Mouse (Mus musculus) testis, postnatal 14 days (tissue): Measurements from ENCODE around the gene Gm26558.

Experiments
- DNase-seq: peaks from one replicate; pipeline ENCODE4 v3.0.0; 2021; ENCODE audit warnings: low spot score

The Gm26558 gene

DNA sequence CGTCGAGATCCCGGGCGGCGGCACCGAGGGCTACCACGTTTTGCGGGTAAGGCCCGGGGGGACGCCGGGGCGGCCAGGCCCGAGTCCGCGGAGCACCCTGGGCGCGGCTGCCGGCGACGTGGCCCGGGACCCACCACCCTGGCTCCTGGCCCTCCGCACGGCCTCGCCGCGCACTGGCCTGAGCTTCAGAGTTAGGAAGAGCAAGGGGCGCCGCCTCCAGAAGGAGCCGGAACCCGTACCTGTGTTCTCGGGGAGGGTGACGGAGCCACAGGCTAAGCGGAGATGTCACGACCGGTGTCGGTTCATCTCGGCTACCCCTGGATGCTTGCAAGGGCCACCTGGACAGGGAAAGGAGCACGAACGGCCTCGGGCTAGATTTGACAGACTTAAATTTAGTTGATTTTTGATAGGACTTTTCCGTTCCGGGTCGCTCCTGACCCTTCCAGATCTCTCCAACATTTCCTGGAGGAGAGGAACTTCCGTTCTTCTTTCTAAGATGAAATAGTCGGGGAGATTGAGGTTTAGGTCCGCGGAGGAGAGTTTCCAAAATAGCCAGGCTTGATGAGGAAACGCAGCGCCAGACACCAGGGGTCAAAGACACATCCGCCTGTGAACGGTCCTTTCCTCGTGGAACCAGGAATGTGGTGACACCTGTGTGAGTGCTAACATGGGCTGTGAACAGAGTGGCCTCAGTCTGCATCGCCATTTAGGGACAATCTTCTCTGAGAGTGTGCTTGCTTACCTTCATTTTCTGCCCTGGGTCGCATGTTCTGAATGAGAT is at the start of gene Gm26558:
Gm26558 (minus strand) TSS at position 394 of the 781 bp plus-strand sequence.
- DNase-seq = peak; percentile 9

DNA sequence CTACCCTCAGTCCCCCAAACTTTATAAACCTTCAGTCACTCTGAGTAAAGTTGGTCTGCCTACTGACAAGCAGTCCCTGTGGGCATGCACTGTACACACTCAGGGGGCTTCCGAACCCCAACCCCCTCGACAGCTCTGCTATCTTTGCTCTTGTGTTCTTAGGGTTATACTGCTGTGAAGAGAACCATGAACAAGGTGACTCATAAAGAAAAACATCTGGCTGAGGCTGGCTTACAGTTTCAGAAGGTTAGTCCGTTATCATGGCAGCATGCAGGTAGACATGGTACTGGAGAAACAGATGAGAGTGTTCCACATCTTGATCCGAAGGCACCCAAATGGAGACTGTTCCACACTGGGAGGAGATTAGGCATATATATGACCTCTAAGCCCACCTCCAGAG is 49.0 kb upstream of the Gm26558 start:
- DNase-seq = no peak

DNA sequence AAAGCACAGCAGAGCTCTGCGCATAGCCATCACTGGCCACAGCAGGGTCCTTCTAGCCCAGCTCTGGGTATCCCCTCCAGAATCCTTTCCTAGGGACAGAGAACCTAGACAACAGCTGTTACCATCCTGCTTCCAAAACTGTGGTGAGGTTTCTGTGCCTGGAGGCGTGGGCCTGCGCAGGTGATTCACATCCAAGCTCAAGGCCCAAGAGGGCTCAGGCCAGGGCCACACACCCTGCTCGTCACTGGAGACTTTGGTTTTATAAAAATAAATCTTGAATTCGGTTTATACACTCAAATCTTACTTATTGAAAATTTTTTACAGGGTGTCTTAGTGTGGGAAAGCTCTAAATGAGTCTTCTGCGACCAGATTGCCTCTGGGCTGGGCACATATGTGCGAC is 48.3 kb upstream of the Gm26558 start:
- no peak for DNase-seq

DNA sequence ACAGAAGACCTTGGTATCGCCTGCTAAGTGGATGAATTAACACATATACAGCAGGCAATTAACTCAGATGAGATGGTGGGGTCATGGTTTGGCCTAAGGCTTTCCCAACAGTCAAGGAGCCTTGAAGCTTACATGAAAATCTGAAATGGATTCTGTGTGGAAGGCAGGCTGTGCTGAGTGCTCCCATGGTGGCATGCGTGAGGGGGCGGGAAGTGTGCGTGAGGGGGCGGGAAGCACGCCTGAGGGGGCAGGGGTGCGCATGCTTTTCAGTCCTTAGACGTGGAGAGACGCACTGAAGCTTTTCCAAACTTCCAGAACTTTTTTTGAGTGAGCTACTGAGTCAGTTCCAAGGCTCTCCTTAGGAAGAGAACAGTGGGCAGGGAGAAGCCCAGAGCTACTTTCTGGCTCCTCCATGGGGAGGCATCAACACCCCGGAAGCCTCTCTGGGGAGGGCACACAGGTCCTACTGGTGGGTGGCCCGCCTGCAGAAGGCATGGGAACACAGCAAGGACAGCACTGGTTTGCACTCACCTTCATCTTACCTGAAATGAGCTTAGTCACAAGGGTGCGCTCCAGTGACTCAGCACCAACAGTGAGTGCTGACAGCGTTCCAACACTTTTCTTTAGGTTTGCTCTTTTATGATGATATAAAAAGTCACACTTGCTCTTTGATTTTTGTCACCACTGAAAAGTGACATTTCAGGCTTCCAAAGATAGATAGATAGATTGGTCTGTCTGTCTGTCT is 47.2 kb upstream of the Gm26558 start:
- no peak for DNase-seq

DNA sequence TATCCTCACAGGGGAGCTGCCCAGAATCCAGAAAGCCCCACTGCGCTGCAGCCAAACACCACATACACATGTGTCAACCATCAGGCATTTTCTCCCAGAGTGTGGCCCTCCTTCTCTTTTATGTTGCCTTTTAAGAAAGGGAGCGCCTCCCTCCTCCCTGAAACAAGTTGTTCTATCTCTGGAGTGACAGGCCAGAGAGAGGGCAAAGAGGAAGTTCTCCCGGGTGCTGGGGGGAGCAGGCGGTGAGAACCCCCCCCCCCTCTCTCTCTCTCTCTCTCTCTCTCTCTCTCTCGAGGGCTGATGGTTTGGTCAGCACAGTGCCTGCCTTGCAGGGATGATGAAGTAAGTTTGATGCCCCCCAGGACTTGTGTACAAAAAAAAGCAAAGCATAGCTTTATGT is 40.5 kb upstream of the Gm26558 start:
- DNase-seq = no peak

DNA sequence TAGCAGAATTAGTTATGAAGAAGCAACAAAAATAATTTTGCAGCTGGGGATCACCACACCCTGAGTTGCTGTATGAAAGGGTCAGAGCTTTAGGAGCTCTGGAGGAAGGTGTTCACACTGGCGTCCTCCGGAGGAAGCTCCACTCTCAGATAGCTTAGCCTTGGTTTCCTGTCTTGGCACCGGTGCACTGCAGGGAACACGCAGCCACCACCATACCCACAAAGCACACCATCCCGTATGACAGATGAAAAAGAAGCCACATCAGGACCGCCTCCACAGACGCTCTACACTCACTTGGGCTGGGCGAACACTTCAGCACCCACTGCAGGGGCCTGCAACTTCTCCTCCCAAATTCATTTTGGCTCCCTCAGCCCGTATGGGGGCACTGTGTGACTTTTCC is 39.7 kb upstream of the Gm26558 start:
- no peak for DNase-seq

DNA sequence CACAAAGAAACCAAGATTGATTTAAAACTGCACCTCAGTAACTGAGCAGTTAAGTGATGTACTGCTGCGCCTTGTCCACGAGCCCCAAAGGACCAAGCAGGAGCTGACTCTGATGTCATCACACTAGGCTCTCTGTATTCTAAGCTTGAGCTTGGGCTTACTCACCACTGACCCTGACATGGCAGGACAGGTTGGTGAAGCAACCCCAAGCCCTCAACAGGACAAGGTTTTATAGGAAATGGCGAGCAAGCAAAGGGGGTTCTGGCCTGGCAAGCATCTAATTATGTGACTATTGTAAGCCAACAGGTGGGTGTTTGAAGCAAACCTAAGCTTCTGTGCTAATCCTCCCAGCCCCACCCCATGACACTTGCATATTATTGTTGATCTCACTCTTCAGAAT is 38.9 kb upstream of the Gm26558 start:
- DNase-seq = no peak

DNA sequence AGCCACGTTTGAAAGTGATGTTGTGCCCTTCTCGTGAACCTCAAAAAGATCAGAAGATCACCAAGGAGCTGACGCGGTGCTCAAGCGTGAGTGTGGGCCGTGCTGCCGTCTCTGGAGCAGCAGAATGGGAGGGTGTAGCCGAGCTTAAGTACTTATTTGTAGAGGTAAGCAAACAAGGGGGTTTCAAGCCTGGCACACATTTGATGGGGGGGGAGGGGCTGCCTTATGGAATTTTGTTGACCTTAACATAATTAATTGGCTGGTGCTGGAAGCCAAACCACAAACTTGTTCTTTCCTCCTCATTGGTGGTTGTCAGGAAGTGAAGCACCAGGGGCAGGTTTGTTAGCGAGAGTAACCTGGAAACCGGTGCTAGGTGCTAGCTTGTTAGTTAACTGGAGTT is 33.8 kb upstream of the Gm26558 start:
- no peak for DNase-seq

DNA sequence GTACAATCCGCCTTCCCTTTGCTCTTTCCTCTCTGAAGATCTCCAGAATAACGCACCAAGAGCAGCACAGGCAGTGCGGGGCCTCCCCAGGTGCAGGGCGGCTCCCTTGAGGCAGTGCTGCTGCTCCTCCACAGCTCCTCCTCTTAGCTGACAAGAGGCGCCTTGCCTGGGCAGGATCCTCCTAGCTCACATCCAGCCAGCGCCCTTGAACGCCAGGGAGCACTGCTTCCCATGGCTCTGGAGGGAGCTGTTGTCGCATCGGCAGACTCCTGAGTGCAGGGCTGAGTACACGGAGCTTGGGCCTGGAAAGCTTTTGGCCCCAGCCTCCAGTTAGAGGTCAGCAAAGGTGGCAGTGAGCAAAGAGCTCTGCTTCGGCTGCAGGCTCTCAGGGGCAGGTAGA is 28.3 kb upstream of the Gm26558 start:
- no peak for DNase-seq

DNA sequence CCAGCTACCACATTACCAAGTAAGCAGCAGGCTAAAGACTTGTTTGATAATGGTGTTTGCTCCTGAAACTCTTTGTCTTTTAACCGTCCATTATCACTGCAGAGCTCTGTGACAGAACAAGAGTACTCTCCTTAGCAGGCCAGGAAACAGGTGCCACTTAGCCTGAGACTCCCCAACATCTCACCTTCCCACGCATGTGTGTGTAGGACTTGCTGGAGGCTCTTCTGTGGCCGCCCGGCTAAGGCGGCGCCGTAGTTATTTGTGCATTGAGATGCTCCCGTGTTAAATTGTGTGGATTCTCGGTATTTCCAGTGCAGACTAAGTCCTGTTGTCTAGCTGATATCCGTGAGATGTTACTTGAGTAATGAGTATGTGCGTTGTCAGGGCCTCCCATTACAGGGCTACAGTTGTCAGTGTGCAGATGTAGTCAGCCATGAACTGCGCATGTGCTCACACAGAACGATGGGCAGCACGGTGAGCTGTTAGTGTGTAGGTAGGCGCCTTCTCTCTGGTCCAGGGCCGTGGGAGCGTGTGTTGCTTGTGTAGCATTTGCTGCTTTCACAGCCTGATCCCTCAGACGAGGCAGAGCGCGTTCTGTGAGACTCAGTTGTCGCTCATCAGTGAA is 26.7 kb upstream of the Gm26558 start:
- no peak for DNase-seq

DNA sequence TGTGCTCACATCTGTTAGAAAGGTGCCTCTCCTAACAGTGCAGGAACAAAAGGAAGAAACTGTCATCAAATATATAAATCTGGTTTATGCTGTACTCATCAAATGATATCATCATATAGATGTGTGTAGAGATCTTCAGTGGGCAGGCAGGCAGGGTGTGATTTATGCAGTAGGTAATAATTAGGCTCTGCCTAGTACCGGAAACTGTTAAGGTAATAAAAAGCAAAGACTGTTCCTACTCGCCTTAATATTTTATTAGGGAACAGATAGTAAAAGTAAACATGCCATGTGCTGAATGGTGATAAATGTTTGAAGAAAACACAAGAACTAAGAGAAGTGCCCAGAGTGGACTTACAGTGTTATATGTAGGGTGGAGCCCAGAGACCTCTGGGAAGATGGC is 20.4 kb upstream of the Gm26558 start:
- DNase-seq = no peak

DNA sequence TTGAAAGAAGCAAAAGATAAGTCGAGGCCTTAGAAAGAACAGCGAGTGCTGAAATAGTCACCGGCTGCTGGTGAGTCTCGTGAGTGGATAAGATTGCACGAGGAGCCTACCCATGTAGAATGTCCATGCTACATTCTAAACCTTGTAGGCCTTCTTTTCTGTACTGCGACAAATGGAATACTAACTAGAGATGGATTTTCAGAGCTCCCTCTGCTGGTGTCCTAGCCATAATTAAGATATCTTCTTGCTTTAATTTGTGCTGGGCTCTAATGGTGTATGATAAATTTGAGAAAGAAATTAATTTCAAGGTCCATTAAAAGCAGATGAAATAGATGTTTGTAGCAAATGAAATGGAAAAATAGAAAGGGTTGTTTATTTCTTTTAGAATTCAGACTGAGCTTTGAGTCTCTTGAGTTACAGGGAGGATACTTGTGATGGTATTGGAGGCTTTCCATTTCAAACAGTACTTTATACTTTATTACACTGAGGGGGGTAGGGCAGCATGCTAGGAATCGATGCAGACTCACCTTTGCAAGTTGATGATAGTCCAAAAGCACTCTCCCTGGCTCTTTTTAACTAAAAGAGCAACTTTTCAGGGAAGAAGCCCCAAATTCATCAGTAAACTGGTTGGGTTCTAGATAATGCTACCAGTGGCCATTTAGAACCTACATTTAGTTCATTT is 11.7 kb upstream of the Gm26558 start:
- DNase-seq = no peak

DNA sequence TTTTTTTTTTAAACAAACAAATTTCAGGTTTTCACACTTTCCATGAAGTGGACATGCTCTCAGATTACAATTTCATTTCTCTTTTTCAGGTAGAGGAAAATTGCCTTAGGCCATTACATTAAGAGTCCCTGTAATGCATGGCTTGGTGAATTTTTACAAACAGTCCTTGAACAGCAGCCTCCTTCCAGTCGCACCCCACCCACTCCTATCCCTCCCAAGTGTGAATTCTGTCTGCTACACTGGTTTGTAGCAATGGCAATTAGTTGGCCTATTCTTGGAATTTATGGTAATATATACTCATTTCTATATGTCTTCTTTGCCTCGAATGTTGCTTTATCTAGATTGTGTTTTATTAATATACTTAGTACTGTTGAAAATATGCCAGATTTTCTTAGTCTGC is 10.6 kb upstream of the Gm26558 start:
- no peak for DNase-seq

DNA sequence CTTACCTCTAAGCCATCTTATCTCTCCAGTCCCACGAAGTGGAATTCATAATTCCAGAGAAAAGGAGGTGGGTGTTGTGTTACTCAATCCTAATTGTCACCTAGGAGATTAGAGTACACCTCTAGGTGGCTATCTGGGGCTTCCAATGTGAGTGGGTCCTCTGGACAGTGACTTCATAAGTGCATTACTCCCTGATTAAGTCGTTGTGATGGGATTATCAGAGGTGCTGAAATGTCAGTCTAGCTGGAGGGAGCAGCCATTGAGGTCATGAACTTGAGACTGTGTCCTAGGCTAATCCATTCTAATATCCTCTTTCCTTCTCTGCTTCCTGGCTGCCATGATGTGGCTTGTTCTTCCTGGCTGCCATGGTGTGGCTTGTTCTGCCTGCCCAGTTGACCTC is 8.0 kb upstream of the Gm26558 start:
- no peak for DNase-seq

DNA sequence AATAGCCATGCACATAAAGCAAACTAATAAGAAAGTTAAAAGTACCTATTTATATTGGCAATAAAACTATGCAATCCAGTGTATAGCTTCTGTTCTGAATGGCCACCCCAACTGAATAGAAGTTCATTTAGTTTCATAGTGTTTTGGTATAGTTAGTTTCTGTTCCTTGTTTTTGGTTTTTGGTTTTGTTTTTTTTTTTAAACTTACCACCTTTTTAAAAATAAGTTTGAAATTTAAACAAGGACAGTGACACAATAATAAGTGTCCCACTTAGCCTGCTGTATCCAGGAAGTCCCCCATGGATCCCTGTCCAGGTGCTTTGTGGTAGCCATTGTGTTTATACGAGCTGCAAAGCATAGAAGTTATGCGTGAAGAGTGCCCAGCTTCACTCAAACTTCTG is 7.3 kb upstream of the Gm26558 start:
- no peak for DNase-seq

DNA sequence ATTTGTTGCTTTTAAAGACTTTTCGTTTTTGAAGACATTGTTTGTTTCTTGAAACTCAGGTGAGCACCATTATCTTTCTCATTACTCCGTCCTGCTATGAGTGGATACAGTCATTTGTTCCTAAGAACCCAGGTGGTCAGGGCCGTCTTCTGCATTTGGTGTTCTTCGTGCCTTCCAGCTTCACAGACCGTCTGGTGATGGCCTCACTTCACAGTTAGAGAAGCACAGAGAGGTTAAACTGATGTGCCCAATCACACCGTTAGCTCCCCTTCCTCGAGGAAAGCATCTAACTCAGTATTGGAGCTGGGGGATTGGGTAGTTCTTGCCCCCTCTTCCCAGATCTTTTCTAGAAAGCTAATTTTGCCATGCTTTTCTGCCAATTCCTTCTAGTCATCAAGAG is 5.1 kb upstream of the Gm26558 start:
- DNase-seq = no peak

DNA sequence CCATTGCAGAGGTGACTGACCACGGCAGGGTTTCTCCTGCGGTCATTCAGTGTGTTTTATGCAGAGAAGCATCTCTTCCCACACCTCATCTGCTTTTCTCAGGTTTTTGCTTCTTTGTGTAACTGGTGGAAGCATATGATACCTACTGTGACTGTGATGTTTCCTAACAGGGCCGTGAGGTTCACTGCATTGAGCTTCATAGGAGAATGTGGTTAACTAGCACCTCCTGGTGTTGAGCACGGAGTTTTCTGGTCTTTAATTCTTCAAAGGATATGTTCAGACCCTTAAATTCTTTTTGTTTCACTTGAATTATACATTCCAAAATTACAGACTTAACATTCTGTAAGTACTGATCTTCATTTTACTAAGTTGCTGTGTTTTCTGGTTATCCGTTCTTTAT is 1.9 kb upstream of the Gm26558 start:
- DNase-seq = no peak

DNA sequence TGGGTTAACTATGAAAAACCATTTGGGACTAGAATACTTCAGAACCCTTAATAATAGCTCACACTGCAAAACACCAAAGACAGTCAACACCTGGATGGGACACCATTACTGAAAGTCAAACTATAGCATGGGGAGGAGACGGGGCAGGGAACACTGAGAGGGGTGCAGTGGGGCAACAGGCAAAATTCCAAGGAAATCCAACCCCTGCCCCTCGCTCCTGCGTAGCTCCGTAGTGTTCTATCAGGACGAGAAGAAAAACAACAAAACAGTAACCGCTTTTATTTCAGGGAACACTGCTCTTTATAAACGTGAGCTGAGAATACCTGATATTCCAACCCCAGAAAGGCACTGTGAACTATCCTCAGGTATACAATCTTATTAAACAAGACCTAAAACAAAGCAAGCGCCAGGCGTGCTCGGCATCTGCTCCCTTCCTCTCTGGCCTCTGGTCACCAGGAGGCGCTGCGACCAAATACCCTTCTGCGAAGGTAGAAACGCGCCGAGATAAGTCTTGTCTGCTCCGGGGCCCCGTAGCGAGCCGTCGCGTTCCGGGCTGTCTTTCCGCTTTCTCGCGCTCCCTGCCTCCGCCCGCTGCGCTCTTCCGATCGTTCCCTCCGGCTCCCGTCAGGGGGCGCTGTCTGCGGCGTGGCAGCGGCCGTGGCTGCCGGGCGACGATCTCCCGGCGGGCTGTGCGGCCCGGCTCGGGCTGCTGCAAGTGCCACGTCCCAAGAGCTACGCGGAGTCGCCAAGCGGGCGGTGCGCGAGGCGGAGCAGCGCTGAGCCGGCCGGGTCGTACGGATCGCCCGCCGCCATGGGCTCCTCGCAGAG is 807 bp downstream of the Gm26558 start, which contains the start of gene Gorasp2:
Gorasp2 (plus strand) TSS at position 690 of the 828 bp plus-strand sequence.
- DNase-seq = peak; percentile 94

DNA sequence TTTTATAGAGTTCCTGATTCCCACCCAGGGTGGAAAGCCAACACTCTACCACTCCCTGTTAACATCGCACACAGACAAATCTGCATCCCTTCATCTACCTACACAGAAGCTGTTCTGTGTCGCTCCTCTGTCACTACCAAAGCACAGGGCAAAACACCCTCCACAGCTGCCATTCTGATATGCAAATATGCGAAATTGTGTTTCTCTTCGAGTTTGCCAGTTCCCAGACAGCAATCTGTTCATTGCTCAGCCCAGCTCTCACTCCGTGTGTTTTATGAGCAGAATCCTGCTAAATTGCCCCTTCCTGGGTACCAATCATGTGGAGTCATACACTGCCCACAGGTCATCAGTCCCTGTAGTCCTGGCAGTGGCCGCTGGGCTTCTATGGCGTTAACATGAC is 4.8 kb downstream of the Gm26558 start:
- no peak for DNase-seq

DNA sequence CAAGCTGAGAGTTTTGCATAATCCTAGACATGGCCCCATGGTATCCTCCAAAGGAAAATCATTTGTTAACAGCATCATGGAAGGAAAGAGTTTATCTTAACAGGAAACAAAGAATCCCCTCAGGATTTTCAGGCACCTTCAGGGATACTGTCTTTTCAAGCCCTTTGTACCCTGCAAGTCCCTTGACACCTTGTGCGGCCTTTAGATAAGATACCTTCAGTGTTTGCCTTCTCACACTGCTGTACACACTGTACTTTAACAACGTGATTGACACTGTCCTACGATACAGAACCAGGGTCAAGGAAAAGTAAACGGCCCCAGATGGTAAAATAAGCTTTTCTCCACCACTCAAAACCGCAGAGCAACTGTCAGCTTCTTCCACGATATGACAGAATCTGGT is 10.1 kb downstream of the Gm26558 start:
- no peak for DNase-seq

DNA sequence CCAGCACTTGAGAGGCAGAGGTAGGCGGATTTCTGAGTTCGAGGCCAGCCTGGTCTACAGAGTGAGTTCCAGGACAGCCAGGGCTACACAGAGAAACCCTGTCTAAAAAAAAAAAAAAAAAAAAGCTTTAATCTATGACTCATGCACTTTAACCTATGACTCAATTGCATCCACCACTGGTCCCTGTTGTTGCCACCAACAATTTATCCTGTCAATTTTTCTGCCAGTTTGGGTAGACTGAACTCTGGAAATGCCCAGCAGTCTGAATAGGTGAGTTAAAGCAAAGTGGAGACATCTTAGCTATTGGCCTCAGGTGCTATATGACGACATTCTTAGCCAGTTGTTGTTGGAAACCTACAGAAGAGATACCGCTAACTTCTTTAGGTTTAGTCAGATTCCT is 12.4 kb downstream of the Gm26558 start:
- DNase-seq = no peak

DNA sequence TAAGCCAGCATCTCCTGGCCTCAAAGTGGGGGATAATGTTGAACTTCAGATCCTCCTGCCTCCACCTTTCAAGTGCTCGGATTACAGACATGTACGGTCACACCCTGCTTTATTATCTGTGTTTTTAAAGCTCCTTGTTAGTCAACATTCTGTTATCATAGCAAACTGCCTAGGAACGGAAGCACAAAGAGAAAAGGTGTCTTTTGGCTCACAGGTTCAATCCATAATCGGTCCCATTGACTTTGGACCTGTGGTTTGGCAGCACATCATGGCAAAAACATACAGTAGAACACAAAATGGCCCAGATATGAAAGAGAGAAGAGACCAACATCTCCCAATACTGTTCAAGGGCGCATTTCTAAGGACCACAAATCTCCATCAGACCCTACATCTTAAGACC is 13.6 kb downstream of the Gm26558 start:
- DNase-seq = no peak
